Mouse (Mus musculus): Measurements from ENCODE around the gene Kat7. TPM values are rescaled to one million over a fixed set of nuclear protein-coding genes. Genes with fewer than 3 reads are reported as not detected.
A peak's percentile ranks its signal among the peaks of the same experiment; 100 is the strongest.

Kat7 gene
- total RNA-seq, 2 experiments from 2014 or later, result 63.3 to 66.2 TPM

- intact Hi-C loops (cut with DNase I), result loop anchor here (10.0 kb wide), 1 partner anchor 207 kb away; the partner anchor contains the start of gene Pdk2
- DNase-seq (ENCODE audit: low spot score in 2 of 2), result no peak
Observed at GRCm38 (mm10) chr11:95252104-95252503, 57.9 kb downstream of the Kat7 start.

- intact Hi-C loops (cut with DNase I), result loop anchor here (1.0 to 10.0 kb wide), 2 partner anchors 133 to 206 kb away; partner anchors contain the start of gene Pdk2
Observed at GRCm38 (mm10) chr11:95251295-95251694, 58.8 kb downstream of the Kat7 start.

GRCm38 (mm10) chr11:95250110-95250509 lies 59.9 kb downstream of the Kat7 start:
- intact Hi-C loops (cut with DNase I), result loop anchor here (10.0 kb wide), 1 partner anchor 205 kb away; the partner anchor contains the start of gene Pdk2
- no peak for DNase-seq (ENCODE audit: low spot score in 2 of 2)

More at GRCm38 (mm10) chr11:95251295-95251694, 58.8 kb downstream of the Kat7 start:
- DNase-seq (ENCODE audit: low spot score in 2 of 2), result peak; percentile 68 to 82

GRCm38 (mm10) chr11:95247065-95247464 lies 63.0 kb downstream of the Kat7 start:
- intact Hi-C loops (cut with DNase I), result no loop called here
- DNase-seq (ENCODE audit: low spot score in 2 of 2), result no peak

GRCm38 (mm10) chr11:95245456-95245855 lies 64.6 kb downstream of the Kat7 start:
- intact Hi-C loops (cut with DNase I), result no loop called here

GRCm38 (mm10) chr11:95242653-95243052 lies 67.4 kb downstream of the Kat7 start:
- intact Hi-C loops (cut with DNase I), result no loop called here
- DNase-seq (ENCODE audit: low spot score in 2 of 2), result no peak

More at GRCm38 (mm10) chr11:95245456-95245855, 64.6 kb downstream of the Kat7 start:
- peak in 1 of 2 experiments; percentile 17 for DNase-seq (ENCODE audit: low spot score in 2 of 2)

- intact Hi-C loops (cut with DNase I), result no loop called here
- no peak for DNase-seq (ENCODE audit: low spot score in 2 of 2)
Observed at GRCm38 (mm10) chr11:95238477-95238876, 71.6 kb downstream of the Kat7 start.

- intact Hi-C loops (cut with DNase I), result loop anchor here (1.0 to 5.0 kb wide), 2 partner anchors 115 to 185 kb away; no protein-coding TSS in a partner anchor
- DNase-seq (ENCODE audit: low spot score in 2 of 2), result no peak
Observed at GRCm38 (mm10) chr11:95232329-95232696, 77.7 kb downstream of the Kat7 start.

- intact Hi-C loops (cut with DNase I), result loop anchor here (1.0 to 5.0 kb wide), 2 partner anchors 115 to 185 kb away; no protein-coding TSS in a partner anchor
Observed at GRCm38 (mm10) chr11:95231688-95232328, 78.2 kb downstream of the Kat7 start.

GRCm38 (mm10) chr11:95227467-95227866 lies 82.6 kb downstream of the Kat7 start:
- intact Hi-C loops (cut with DNase I), result no loop called here
- DNase-seq (ENCODE audit: low spot score in 2 of 2), result no peak

More at GRCm38 (mm10) chr11:95231688-95232328, 78.2 kb downstream of the Kat7 start:
- peak; percentile 53 to 77 for DNase-seq (ENCODE audit: low spot score in 2 of 2)

- no peak for DNase-seq (ENCODE audit: low spot score in 2 of 2)
- intact Hi-C loops (cut with DNase I), result no loop called here
Observed at GRCm38 (mm10) chr11:95225448-95225847, 84.6 kb downstream of the Kat7 start.

Other genes starting within 250 kb of the Kat7 start
- gene Itga3, start 233.4 kb downstream of the Kat7 start, total RNA-seq (2021), result 10 to 100 TPM; 12.2 to 15.5 TPM
- gene Dlx3, start 190.1 kb downstream of the Kat7 start, total RNA-seq (2021), result not detected
- gene Dlx4, start 164.0 kb downstream of the Kat7 start, total RNA-seq (2021), result not detected
- gene Tac4, start 48.7 kb downstream of the Kat7 start, total RNA-seq (2021), result not detected
- gene Fam117a, start 26.8 kb upstream of the Kat7 start, total RNA-seq (2021), result 1 to 10 TPM; 2.1 to 4.0 TPM
- 10 to 100 TPM; 72.8 to 78.9 TPM for gene Slc35b1, start 74.4 kb upstream of the Kat7 start, total RNA-seq (2021)
- gene Spop, start 103.8 kb upstream of the Kat7 start, total RNA-seq (2021), result 100 to 1,000 TPM; 156 to 160 TPM
- gene Nxph3, start 204.3 kb upstream of the Kat7 start, total RNA-seq (2021), result 10 to 100 TPM; 32.5 to 46.2 TPM